Mouse (Mus musculus): Measurements from ENCODE around the gene Bcl2l2.

The Bcl2l2 gene

GRCm38 (mm10) chr14:54936831-54937160 is 53.6 kb downstream of the Bcl2l2 start:
- no peak for DNase-seq (ENCODE audit: low spot score in 2 of 2)

- DNase-seq (ENCODE audit: low spot score in 2 of 2), result no peak
Observed at GRCm38 (mm10) chr14:54937361-54938182, 54.4 kb downstream of the Bcl2l2 start.
